Mouse (Mus musculus) left cerebral cortex, adult 18-20 months (tissue): ENCODE data around the gene Pde4d. TPM values are rescaled to one million over a fixed set of nuclear protein-coding genes. Genes with fewer than 3 reads are reported as not detected.

Source experiments
- DNase-seq, 2 experiments: peaks; one replicate each; pipeline ENCODE4 v3.0.0; 2021 to 2022; ENCODE audit warnings: low spot score in 2 of 2, mixed read lengths in 1 of 2
- total RNA-seq, 2 experiments: library from RNA; stranded (reverse); gene quantifications; 2 replicates each; pipeline ENCODE4 v1.2.3; 2021

The Pde4d gene
- total RNA-seq, 2 experiments from 2014 or later = 107 to 109 TPM

DNA sequence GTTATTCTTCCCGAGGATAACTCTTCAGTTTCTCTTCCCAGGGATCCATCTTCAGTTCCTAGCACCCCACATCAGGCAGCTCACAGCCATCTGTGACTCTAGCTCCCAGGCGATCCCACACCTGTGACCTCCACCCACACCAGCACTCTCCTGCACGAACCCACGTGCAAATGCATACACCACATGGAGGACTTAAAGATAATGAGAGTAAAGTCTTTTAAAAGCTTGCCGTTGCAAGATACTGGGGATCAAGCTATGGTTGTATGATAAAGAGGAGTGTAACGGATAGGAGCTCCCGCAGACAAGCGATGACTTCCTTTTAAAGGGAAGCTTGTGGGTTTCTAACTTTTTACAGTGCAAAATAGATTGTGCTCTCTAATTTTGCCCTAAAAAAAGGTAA is 1230.5 kb downstream of the Pde4d start:
- no peak for DNase-seq

DNA sequence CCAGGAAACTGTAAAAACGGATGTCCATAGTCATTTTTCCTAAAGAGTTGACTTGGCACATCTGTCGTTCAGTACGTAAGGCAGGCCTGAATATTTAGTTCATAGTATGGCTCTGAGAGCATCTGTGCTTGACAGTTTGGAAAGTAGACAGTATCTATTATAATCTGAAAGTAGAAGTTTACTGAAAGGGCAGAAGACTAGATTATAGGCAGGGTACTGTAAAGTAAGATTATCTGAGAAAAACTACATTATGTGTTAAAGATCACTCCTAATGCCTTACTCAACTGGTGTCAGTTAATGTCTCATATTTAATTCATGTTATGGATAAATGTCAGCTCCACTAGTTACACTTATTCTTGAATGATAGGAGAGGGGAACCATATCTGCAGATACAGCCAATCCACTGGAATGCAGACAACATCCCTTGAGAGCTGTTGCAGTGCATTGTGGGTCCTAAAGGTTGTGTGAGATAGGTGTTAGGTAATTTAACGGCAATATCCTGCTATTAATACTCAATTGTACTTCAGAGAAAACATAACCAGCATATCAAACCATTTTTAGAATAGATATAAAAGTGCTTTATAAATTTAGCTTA is 1232.0 kb downstream of the Pde4d start:
- no peak for DNase-seq

DNA sequence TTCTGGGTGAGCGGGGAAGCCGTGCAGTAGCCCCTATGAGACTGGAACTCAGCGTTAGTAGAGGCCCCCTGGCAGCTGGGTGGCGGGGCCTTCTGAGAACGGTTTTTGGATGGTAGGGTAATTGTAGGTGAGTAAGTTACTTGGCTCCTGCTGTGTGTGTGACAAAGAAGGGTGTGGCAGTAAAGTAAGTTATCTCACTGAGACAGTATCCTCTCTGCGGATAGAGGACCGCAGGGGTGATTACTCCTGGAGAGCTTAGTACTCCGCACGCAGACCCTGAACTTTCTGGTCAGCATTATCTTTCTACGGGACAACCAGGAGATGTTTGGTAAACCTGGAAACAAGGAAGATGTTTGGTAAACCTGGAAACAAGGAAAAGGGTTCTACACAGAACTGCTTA is 1233.3 kb downstream of the Pde4d start:
- DNase-seq = no peak

DNA sequence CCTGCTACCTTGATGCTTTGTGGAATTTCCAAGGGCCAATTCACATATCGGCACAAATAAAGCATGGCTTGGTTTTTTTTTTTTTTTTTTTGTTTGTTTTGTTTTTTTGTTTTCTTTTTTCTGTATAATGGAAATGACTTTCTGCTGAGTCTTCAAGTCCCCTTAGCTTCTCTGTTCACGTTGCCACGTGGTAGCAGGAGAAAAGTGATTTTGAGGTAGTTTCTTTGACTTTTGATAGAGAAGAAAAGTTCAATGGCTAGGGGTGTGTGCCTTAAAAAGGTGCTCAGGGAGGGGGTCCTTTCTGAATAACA is 1235.2 kb downstream of the Pde4d start:
- no peak for DNase-seq

DNA sequence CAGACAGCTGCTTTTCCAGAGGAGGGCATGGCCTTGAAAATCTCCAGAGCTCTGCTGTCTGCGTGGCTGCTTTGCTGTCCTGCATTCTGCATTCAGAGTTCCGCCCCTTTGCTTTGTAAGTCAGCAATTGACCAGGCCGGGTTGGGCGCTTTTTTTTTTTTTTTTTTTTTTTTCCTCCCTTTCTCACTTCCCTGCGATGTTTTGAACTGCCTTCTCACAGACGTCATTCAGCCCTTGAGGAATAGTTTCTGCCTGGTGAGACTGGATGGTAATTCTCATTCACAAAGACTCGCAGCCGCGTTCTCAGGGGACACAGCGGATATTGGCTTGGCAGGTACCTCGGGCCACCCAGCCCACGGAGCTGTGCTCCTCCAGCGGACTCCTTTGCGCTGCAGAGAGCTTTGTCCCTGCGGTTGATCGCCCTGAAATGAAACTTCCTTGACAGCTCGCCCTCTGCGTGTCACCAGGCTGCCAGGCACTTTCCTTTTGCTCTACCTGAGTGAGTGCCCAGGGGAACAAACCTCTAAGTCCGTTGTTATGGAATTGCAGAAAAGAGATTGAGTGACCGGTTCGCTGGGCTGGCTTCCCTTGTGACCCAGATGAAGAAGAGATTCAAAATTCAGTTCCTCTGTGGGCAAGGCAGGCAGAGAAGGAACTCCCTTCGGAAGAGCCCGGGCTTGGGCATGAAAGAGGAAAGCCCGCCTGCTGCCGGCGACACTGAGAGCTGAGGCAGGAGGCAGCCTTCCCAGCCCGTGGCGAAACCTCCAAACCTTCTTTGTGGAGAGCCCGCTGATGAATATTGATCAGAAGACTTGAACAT is 1235.8 kb downstream of the Pde4d start:
- peak; percentile 44 to 56 for DNase-seq

DNA sequence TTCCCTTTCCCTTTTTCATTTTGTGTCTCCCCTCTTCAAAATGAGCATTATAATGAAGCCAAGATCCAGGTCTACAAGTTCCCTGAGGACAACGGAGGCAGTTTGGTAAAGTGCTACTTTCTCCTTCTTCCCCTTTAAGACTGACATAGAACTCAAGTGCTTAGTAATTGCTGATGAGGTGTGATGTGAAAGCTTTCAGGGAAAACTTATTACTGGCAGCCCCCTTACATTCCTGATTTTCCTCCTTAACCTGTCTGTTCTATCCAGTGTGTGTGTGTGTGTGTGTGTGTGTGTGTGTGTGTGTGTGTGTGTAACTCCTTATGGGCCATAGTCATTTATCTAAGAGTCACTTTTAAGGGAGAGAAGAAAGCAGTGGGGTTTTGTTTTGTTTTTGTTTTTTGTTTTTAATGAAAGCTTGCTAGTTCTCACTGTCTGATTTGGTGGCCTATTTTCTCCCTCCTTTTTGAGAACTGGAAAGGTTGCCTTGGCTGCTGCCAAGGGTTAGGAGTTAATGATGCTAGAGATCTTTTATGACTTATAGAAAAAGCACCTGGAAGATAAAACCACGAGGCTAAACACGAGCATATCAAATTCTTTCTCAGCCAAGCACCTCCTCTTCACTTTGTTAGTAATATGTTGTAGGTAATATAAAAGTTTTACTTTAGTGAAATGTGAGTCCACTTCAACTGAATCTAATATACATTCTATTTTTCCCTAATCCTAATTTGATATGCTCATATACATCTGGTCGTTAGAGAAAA is 1236.5 kb downstream of the Pde4d start:
- DNase-seq = no peak

DNA sequence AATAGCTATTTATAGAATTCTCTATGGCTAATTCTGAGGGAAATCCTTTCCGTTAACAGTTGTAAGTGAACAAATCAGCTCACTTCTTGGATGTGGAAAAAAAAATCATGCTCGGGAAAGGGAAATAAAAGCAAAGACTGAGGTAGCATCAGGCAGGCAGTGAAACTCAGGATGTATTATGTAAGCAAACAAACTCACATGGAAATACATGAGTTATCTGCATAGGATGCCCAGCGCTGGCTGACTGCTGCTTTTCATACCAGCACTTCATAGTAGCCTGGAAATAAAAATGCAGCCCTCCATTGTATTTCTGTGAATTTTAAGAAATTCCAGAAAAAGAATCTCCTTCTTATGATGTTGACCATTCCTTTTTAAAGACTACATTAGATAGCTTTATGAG is 1237.2 kb downstream of the Pde4d start:
- DNase-seq = no peak

DNA sequence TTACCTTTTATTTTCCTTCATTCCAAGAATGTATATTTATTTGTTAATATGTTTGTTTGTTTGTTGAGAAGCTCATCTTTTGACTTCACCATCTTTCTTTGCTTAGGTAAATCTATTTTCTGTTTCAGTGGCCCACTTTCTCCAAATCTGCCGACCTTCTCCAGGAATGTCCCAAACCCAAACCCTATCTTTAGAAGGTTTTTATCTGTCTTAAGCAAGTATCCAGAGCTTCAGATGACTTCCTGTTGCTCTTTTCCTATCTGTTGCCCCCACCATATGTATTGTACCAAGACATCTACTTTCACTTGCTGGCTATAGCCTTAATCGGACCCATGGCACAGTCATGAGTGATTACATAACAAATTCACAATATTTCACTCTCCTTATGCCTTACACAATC is 1238.4 kb downstream of the Pde4d start:
- no peak for DNase-seq

DNA sequence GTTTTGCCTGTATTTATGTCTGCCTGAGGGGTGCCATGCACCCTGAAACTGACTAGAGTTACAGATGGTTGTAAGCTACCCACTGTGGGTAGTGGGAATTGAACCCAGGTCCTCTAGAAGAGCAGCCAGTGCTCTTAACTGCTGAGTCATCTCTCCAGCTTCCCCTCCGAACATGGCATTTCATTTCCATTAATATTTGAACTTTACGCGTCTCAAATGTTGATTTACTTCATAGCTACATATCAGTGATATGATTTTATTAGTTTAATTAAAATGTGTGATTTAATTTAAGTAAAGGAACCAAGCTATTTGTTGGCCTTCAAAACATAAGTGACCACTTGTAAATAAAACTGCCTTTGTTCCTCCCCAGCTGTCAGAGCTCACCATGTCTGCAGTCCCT is 1239.4 kb downstream of the Pde4d start:
- no peak for DNase-seq

DNA sequence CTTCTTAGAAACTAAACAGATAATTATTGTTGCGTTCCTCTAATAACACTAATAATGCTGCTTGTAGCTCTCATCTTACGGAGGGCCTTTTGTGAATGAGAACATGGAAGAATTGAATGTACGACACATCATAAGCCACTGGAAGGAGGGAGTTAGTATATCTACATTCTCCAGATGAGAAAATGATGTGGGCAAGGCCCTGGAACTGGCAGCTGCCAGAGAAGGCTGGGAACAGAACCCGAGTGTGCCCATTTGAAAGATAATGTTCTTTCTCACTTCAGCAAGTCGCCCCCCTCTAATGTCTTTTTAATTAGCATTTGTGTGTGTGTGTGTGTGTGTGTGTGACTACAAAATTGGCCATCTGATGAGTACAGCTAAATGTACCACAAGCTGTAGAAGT is 1240.8 kb downstream of the Pde4d start:
- no peak for DNase-seq

DNA sequence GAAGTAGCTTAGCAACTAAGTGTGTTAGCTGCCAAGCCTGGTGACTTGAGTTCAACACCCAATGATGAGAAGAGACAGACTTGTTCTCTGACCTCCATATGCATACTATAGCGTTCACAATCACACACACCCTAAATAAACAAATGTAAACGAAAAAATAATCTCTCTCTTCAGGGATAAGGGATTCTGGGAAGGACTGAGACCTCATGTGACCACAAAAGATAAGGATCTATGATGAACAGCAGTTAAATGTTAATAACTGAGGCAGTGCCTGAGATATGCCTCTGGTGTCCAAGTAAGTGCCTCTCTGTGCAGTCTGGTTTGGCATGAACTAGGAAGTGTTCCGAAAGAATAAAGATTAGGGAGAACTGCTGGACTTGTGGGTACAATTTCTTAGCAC is 1243.1 kb downstream of the Pde4d start:
- no peak for DNase-seq

DNA sequence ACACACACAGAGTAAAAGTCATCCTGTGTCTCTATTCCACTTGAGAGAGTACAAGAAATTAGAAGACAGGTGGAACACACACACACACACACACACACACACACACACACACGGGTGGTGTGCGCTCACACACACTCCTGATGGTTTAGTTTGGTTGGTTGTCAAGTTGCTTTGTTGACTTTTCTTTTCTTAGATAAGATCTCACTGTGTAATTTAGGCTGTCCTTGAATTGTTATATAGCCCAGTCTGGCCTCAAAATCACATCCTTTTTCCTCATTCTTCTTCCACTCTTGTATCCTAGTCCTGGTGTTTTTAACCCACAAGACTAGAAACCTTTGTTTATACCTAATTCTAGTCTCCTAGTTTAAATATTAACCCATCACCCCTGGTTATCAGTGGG is 1244.0 kb downstream of the Pde4d start:
- no peak for DNase-seq

DNA sequence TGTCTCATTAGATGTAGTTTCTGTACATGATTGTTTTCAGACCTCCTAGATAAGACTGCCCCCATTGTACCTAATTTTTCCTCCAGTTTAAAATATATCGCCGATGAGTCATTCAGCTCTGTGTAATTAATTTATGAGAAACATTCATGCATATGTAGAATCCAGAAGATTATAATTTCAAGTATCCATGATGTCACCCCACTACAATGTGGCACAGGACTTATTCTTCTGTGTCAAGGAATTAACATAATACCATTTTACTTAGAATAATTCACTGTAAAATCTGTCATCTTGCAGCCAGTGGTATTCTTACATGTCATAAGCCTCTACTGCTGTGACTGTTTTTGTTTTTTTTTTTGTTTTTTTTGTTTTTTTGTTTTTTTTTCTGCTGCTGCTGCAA is 1244.5 kb downstream of the Pde4d start:
- no peak for DNase-seq

DNA sequence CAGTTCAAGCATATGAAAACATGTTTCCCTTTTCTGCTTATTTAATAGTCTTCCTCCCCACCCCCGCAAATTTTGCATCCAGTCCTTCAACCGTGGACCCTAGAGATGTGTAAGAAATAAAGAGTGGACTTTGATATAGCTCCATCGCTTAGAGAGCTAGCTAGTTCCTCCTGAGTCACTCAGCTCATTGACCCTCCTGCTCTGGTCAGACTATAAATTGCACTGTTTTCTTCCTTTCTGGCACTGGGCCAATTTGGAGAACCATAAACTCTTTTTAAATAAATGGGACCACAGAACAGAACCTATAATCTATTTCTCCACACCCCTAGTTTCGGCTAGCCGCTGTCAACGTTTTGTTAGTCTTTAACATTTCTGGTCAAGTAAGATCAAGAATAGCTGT is 1245.3 kb downstream of the Pde4d start:
- DNase-seq = no peak

DNA sequence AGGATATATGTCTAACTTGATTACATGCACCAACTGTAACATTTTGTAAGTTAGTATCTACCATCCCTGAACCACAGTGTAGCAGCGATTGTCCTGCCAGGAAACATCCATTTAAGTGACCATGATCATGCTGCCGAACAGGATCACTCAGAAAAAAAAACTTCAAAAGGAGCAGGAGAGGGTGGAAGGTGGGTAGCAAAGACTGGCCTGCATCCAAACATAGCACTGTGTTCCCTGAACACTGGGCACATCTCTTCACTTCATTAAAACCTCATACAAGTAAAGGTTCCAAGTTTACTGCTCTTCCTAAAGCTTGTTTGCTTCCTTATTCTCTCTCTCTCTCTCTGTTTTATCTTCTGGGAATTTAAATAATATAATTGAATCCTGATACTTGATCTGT is 1256.4 kb downstream of the Pde4d start:
- DNase-seq = no peak

DNA sequence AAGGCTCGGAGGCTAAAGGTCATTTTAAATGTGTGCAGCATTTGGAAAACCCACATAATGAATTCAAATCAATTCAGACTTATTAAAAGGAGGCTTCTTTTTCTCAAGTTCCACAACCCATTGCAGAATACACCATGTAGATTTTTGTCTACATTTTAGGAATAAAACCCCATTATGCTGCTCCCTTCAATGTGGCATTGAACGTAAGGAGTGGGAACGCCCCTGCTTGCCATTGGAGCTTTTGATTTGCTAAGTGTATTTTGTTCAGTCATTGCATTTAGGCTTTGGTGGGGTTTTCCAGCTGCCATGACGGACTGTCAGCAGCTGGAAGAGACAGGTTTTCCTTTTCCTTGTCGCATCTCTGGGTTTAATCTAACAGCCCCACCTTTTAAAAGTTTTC is 1256.8 kb downstream of the Pde4d start:
- no peak for DNase-seq

DNA sequence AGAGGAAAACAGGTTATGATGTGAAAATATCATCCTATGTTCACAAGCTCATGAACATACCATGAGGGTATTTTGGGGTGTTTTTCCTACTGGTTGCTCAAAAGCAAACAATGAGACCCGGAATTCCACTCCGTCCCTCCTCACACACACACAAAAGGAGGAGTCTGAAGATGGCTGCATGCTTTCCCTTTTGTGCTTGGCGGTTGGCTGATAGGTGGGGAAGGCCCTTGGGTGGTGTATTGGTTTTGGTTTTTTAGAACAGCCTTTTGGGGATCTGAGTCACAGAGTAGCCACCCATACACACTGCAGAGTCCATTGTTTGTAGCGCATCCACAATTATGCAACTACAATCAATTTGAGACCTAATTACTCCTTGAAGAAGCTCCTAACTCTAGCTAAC is 1257.4 kb downstream of the Pde4d start:
- no peak for DNase-seq

DNA sequence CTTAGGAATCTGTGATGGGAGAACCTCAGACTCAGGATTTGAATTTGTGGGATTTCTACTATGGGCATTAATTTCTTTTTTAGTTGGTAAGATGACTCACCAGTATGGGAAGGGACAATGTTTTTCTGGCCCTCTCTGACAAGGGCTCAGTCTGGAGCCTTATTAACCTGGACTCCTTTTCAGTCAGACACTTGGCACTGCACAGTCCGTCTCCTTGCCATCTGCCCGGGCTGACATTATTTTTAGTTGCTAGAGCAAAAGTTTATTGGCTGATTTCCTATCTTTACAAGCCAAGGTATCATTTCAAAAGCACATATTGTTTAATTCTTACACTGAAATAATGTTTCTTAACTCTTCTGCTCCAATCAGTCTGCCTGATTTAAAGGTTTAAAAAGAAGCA is 1258.6 kb downstream of the Pde4d start:
- DNase-seq = no peak

DNA sequence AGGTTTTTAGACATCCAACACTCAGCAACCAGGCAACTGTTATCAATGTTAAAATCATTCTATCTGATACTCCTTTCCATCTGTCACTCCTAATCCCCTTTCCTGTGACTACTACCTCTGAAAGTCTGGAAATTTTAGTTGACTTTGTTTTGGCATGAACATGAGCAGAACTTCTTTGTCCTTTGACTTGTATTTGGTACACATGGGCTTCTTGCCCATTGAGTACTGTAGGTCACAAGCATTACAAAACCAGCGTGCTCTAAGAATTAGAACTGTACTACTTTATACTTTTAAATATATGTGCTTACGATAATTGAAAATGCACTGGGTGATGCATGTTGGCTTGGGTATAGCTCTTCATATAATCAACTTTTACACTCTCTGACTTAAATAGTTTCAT is 1264.8 kb downstream of the Pde4d start:
- DNase-seq = no peak

DNA sequence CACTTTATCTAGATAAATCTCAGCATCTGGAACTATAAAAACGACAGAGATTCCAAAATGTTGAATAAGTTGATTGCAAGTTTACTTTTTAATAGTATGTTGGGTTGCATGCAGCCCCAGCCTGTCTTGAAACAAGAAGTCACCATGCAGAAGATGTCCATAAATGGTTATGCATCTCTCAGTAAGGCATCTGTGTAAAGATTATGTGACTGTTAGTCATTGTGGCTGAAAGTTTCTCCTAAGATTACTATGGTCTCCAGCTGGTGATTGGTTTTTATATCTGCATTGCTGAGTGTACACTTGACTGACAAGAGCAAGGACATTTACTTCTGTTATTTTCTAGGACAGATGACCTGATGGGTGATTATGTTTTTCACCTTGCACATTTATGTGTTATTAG is 1265.6 kb downstream of the Pde4d start:
- no peak for DNase-seq

DNA sequence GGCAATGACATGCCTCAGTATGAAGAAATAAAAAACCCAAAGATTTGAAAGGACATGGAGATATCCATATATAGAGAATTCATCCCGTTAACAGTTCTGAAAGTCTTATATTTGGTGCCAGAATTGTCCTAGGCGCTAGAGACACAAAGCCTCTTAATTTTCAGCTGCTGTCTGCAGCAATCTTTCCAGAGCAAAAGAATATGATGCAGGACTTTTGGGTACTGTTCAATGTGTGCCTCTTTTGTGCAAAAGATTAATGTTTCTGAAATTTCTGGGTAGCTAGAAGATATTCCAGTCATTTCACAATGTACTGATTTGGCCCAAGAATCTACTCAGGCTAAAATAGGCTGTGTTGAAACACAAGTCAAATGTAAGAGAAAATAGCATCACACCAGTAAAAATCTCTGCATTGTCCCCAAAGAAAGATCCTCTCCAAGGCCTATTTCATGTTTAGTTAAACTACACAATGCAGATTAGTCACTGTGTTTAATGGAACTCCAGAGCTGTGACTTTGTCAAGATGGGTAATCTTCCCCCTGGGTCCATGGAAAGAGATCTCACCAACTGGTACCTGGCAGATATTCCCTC is 1270.5 kb downstream of the Pde4d start:
- DNase-seq = no peak
